Mouse (Mus musculus): Measurements from ENCODE around the gene St6galnac5. TPM values are rescaled to one million over a fixed set of nuclear protein-coding genes. Genes with fewer than 3 reads are reported as not detected.
A peak's percentile ranks its signal among the peaks of the same experiment; 100 is the strongest.

The St6galnac5 gene
- total and polyA plus RNA-seq, 3 experiments, result 0.04 TPM; not detected in 2

DNA sequence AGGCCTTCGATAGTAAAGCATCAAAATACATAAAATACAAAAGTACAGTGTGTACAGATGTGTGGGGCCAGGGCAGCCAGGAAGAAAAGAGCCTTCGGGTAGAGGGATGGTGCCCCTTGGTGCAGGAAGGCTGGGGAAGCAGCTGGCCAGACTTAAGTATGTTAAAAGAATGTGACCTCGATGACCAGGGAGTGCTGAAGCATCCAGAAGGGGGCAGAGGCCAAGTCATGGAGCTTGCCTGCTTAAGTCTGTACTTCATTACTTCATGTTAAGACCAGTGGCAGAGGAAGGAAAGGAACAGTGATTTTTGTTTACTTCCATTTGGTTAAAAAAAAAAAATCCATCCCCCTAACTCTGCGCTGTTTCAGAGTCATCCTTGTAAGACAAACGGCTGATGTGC, 16.1 kb upstream of the St6galnac5 start:
- Histone ChIP-seq H3K9ac (ENCODE audit: insufficient read depth, low read depth) (no peak overlapping the region), H3K4me3 (replicated peaks in 1 of 3; ENCODE audit: low read depth in 2 of 3, low read length in 2 of 3, poor library complexity in 1 of 3) (no peak overlapping the region), H3K4me2 (ENCODE audit: insufficient read depth, low read depth, poor library complexity, severe bottlenecking) (no peak overlapping the region), H3K27ac (ENCODE audit: insufficient read depth, low read depth) (no peak overlapping the region), H3K9me3 (replicated peaks; ENCODE audit: low read length) (no peaks in the 10 kb centered on the region), H3K36me3 (replicated peaks in 1 of 2; ENCODE audit: control insufficient read depth in 1 of 2, insufficient read depth in 1 of 2, low read length in 1 of 2) (no peaks in the 10 kb centered on the region), H3K27me3 (replicated peaks) (no peaks in the 10 kb centered on the region), H3K79me2 (replicated peaks; ENCODE audit: control insufficient read depth, extremely low read depth, insufficient read depth, poor library complexity, severe bottlenecking) (no peaks in the 10 kb centered on the region), H3K4me1 (ENCODE audit: control insufficient read depth in 1 of 2, insufficient read depth in 2 of 2) (no peaks in the 10 kb centered on the region)
- dilution Hi-C loops (cut with MboI; ENCODE audit: extremely low pct_ligation_motif_present, extremely low pct_unique_long_range_greater_than_20kb, low sequenced_read_pairs) (no loop called here), in situ Hi-C loops (cut with MboI; ENCODE audit: low pct_ligation_motif_present, low pct_unique_long_range_greater_than_20kb, low sequenced_read_pairs) (no loop called here)
- no peak for DNase-seq (ENCODE audit: extremely low read depth)
- TF ChIP-seq SIN3A (IDR thresholded peaks at IDR 0.05; ENCODE audit: low read length), result no peak
- peak; percentile 24; the same call in 1 of the 2 replicates for TF ChIP-seq SMC3 (IDR thresholded peaks at IDR 0.05; ENCODE audit: low read depth, low read length)
- TF ChIP-seq MAZ (IDR thresholded peaks at IDR 0.05; ENCODE audit: low read depth, low read length), result no peak
- no peak for TF ChIP-seq ZKSCAN1 (IDR thresholded peaks at IDR 0.05; ENCODE audit: borderline replicate concordance, low read depth, low read length)
- no peak for TF ChIP-seq HCFC1 (IDR thresholded peaks at IDR 0.05; ENCODE audit: low read depth, low read length)
- peak in 1 of 2 experiments; percentile 10; a peak in 1 of 4 replicates for TF ChIP-seq CTCF (conservative IDR thresholded peaks at IDR 0.05 in 1 of 2, IDR thresholded peaks at IDR 0.05 in 1 of 2; ENCODE audit: low read depth in 2 of 2, low read length in 2 of 2)

DNA sequence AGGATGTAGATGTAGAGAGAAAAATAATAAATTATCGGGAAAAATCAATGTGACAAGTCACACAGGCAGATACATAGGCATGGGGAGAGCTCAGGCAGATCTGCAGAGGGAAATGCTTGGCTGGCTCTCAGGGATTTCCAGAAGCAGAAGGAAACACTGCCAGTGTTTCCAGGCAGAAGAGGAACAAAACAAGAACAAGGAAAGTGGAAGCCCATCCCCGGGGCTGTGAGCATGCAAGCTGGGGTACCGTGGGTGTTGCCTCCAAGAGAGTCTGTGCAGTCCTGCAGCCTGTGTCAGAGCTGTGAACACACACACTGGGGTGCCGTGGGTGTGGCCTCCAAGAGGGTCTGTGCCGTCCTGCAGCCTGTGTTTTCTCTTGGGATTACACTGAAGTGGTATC, 11.6 kb upstream of the St6galnac5 start:
- Histone ChIP-seq H3K27ac (ENCODE audit: insufficient read depth, low read depth) (no peak overlapping the region), H3K27me3 (replicated peaks) (no peaks in the 10 kb centered on the region), H3K9me3 (replicated peaks; ENCODE audit: low read length) (no peaks in the 10 kb centered on the region), H3K4me1 (ENCODE audit: control insufficient read depth in 1 of 2, insufficient read depth in 2 of 2) (no peaks in the 10 kb centered on the region), H3K9ac (ENCODE audit: insufficient read depth, low read depth) (no peak overlapping the region), H3K36me3 (replicated peaks in 1 of 2; ENCODE audit: control insufficient read depth in 1 of 2, insufficient read depth in 1 of 2, low read length in 1 of 2) (no peaks in the 10 kb centered on the region), H3K79me2 (replicated peaks; ENCODE audit: control insufficient read depth, extremely low read depth, insufficient read depth, poor library complexity, severe bottlenecking) (no peaks in the 10 kb centered on the region), H3K4me2 (ENCODE audit: insufficient read depth, low read depth, poor library complexity, severe bottlenecking) (no peak overlapping the region), H3K4me3 (replicated peaks in 1 of 3; ENCODE audit: low read depth in 2 of 3, low read length in 2 of 3, poor library complexity in 1 of 3) (no peak overlapping the region)
- DNase-seq (ENCODE audit: extremely low read depth), result no peak
- TF ChIP-seq PAX5 (IDR thresholded peaks at IDR 0.05; ENCODE audit: low read length) (no peak), ZC3H11A (IDR thresholded peaks at IDR 0.05; ENCODE audit: low read depth, low read length) (no peak), TCF12 (IDR thresholded peaks at IDR 0.05; ENCODE audit: low read depth, low read length) (no peak), E2F4 (IDR thresholded peaks at IDR 0.05; ENCODE audit: insufficient replicate concordance, low read depth, low read length) (no peak), ETS1 (conservative IDR thresholded peaks at IDR 0.05; ENCODE audit: low read depth, low read length) (no peak), TBP (conservative IDR thresholded peaks at IDR 0.05; ENCODE audit: low read depth, low read length) (no peak), ZKSCAN1 (IDR thresholded peaks at IDR 0.05; ENCODE audit: borderline replicate concordance, low read depth, low read length) (no peak), KAT2A (IDR thresholded peaks at IDR 0.05; ENCODE audit: insufficient replicate concordance, low read length) (no peak), MAFK (IDR thresholded peaks at IDR 0.05; ENCODE audit: insufficient replicate concordance, low read length) (no peak), JUN (IDR thresholded peaks at IDR 0.05; ENCODE audit: insufficient read depth, low read depth, low read length) (no peak), JUND (conservative IDR thresholded peaks at IDR 0.05; ENCODE audit: low read depth, low read length) (no peak)
- in situ Hi-C loops (cut with MboI; ENCODE audit: low pct_ligation_motif_present, low pct_unique_long_range_greater_than_20kb, low sequenced_read_pairs), result no loop called here
- dilution Hi-C loops (cut with MboI; ENCODE audit: extremely low pct_ligation_motif_present, extremely low pct_unique_long_range_greater_than_20kb, low sequenced_read_pairs), result no loop called here

Data from CH12.LX (cell line).